In the genomic region with DNA sequence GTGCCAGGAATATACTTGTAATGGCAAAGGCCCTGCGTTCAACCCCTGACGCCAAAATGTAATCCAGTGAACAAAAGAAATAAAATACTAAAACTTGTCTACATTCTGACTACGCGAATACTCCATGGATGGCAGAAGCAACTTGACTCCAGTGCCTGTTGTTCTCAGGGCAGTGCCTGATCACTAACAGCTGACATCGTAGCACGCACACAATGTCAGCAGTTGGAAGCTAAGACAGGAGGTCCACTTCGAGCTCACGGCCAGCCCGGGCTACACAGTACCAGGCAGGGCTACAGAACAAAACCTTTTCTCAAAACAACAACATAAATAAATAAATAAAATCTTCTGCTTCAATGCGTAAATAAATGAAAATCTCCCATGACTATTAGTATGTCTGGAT, we compare ENCODE assay signal across 24 mouse cellular contexts. TPM values are rescaled to one million over a fixed set of nuclear protein-coding genes. Genes with fewer than 3 reads are reported as not detected.
DNase-seq lines count a peak whose midpoint lies in the region; ATAC-seq lines count a peak whose summit lies in the region.
"Had no signal": no experiment of that assay in that cellular context is flagged by ENCODE, and none has a peak within 500 bp of the region (broad histone marks: within the 10 kb centered on the region; RNA-seq: fewer than 3 reads in every experiment).

No protein-coding gene starts in this region.

- no peaks in the 10 kb centered on the region; the same call in 1 of the 2 replicates for H3K4me1 ChIP-seq in embryonic facial prominence, embryonic 14.5 days (ENCODE audit: control insufficient read depth, insufficient read depth, low read length)
- 0 out of 2 replicates have a peak, but pooled peaks cover 3% of the 10 kb centered on the region for H3K4me1 ChIP-seq in embryonic facial prominence, embryonic 10.5 days
- H3K4me1 ChIP-seq in hindbrain, embryonic 16.5 days (ENCODE audit: control insufficient read depth, insufficient read depth, low read depth, low read length) = peaks cover 2% of the 10 kb centered on the region; the same call in 1 of the 2 replicates
- H3K4me1 ChIP-seq in hindbrain, embryonic 13.5 days (replicated peaks) = no peaks in the 10 kb centered on the region; the same call in 1 of the 2 replicates
- no peaks in the 10 kb centered on the region for H3K4me1 ChIP-seq in midbrain, embryonic 11.5 days (ENCODE audit: control insufficient read depth, insufficient read depth, low read length)
- H3K4me1 ChIP-seq in midbrain, embryonic 16.5 days (ENCODE audit: control insufficient read depth, insufficient read depth, low read length) = no peaks in the 10 kb centered on the region
- H3K4me1 ChIP-seq: embryonic facial prominence, embryonic 12.5 days; forebrain, embryonic 15.5 days; heart, embryonic 12.5 days; heart, embryonic 15.5 days had no signal

- WGBS in embryonic facial prominence, embryonic 14.5 days = 64% methylated on average over 10 of the region's 10 CpGs
- 87% methylated on average over 10 of the region's 10 CpGs for WGBS in embryonic facial prominence, embryonic 10.5 days
- WGBS in hindbrain, embryonic 16.5 days = 87% methylated on average over 10 of the region's 10 CpGs
- WGBS in hindbrain, embryonic 13.5 days = 88% methylated on average over 10 of the region's 10 CpGs
- 93% methylated on average over 10 of the region's 10 CpGs for WGBS in midbrain, embryonic 11.5 days
- 92% methylated on average over 10 of the region's 10 CpGs for WGBS in midbrain, embryonic 16.5 days

- no peak overlapping the region for H3K4me2 ChIP-seq in embryonic facial prominence, embryonic 14.5 days (ENCODE audit: low read depth, low read length)
- H3K4me2 ChIP-seq in hindbrain, embryonic 16.5 days (ENCODE audit: low read length) = no peak overlapping the region
- H3K4me2 ChIP-seq in hindbrain, embryonic 13.5 days = no peak overlapping the region
- no peak overlapping the region for H3K4me2 ChIP-seq in midbrain, embryonic 11.5 days
- no peak overlapping the region for H3K4me2 ChIP-seq in midbrain, embryonic 16.5 days (ENCODE audit: low read length)
- H3K4me2 ChIP-seq: embryonic facial prominence, embryonic 12.5 days; forebrain, embryonic 12.5 days; forebrain, embryonic 15.5 days; heart, embryonic 12.5 days; heart, embryonic 15.5 days; hindbrain, embryonic 15.5 days had no signal

- no peak overlapping the region for H3K4me3 ChIP-seq in embryonic facial prominence, embryonic 14.5 days (ENCODE audit: low read depth, low read length)
- no peak overlapping the region for H3K4me3 ChIP-seq in embryonic facial prominence, embryonic 10.5 days
- no peak overlapping the region for H3K4me3 ChIP-seq in hindbrain, embryonic 16.5 days (ENCODE audit: low read length)
- no peak overlapping the region for H3K4me3 ChIP-seq in hindbrain, embryonic 13.5 days
- H3K4me3 ChIP-seq in midbrain, embryonic 11.5 days (ENCODE audit: low read depth, low read length) = no peak overlapping the region
- no peak overlapping the region for H3K4me3 ChIP-seq in midbrain, embryonic 16.5 days (ENCODE audit: low read depth, low read length)
- H3K4me3 ChIP-seq: embryonic facial prominence, embryonic 12.5 days; erythroblast, embryonic 14.5 days; forebrain, embryonic 12.5 days; forebrain, embryonic 15.5 days; heart, embryonic 12.5 days; heart, embryonic 15.5 days; hindbrain, embryonic 15.5 days had no signal

- no peak overlapping the region for H3K27ac ChIP-seq in embryonic facial prominence, embryonic 14.5 days (replicated peaks; ENCODE audit: low read depth, low read length)
- H3K27ac ChIP-seq in embryonic facial prominence, embryonic 10.5 days (replicated peaks) = no peak overlapping the region
- no peak overlapping the region for H3K27ac ChIP-seq in hindbrain, embryonic 16.5 days (ENCODE audit: low read depth, low read length)
- no peak overlapping the region; the same call in 1 of the 2 replicates for H3K27ac ChIP-seq in hindbrain, embryonic 13.5 days
- H3K27ac ChIP-seq in midbrain, embryonic 11.5 days (ENCODE audit: low read depth, low read length) = no peak overlapping the region
- no peak overlapping the region for H3K27ac ChIP-seq in midbrain, embryonic 16.5 days (ENCODE audit: low read length)
- H3K27ac ChIP-seq: embryonic facial prominence, embryonic 12.5 days; forebrain, embryonic 12.5 days; forebrain, embryonic 15.5 days; heart, embryonic 15.5 days; hindbrain, embryonic 15.5 days had no signal

- peak; percentile 48 for DNase-seq in embryonic facial prominence, embryonic 14.5 days (ENCODE audit: low spot score)
- DNase-seq in embryonic facial prominence, embryonic 10.5 days (ENCODE audit: low spot score) = no peak
- peak; percentile 78 for DNase-seq in midbrain, embryonic 11.5 days (ENCODE audit: low spot score, missing footprints)
- DNase-seq in ovary, postnatal 10 days (ENCODE audit: low spot score) = no peak
- DNase-seq: adrenal gland, postnatal 10 days; adrenal gland, postnatal 36 days; cerebellum, adult 18-20 months; cerebellum, adult 9-10 months; cerebellum, postnatal 14 days; gastrocnemius, postnatal 25 days; heart, adult 18-20 months; heart, postnatal 10 days; heart, postnatal 36 days had no signal

- no peaks in the 10 kb centered on the region for H3K36me3 ChIP-seq in embryonic facial prominence, embryonic 14.5 days (ENCODE audit: control insufficient read depth, insufficient read depth, low read length)
- peaks cover 5% of the 10 kb centered on the region for H3K36me3 ChIP-seq in embryonic facial prominence, embryonic 10.5 days (replicated peaks)
- no peaks in the 10 kb centered on the region for H3K36me3 ChIP-seq in hindbrain, embryonic 16.5 days (ENCODE audit: control insufficient read depth, insufficient read depth, low read length)
- no peaks in the 10 kb centered on the region for H3K36me3 ChIP-seq in hindbrain, embryonic 13.5 days
- no peaks in the 10 kb centered on the region for H3K36me3 ChIP-seq in midbrain, embryonic 11.5 days (ENCODE audit: control insufficient read depth, insufficient read depth, low read length)
- no peaks in the 10 kb centered on the region for H3K36me3 ChIP-seq in midbrain, embryonic 16.5 days (ENCODE audit: control insufficient read depth, insufficient read depth, low read length)
- H3K36me3 ChIP-seq: forebrain, embryonic 12.5 days; forebrain, embryonic 15.5 days; heart, embryonic 15.5 days; hindbrain, embryonic 15.5 days had no signal

- H3K27me3 ChIP-seq in embryonic facial prominence, embryonic 14.5 days (replicated peaks; ENCODE audit: control insufficient read depth, insufficient read depth, low read length) = no peaks in the 10 kb centered on the region
- H3K27me3 ChIP-seq in embryonic facial prominence, embryonic 10.5 days (replicated peaks; ENCODE audit: low read depth, poor library complexity, severe bottlenecking) = no peaks in the 10 kb centered on the region
- H3K27me3 ChIP-seq in hindbrain, embryonic 16.5 days (replicated peaks; ENCODE audit: control insufficient read depth, insufficient read depth, low read length) = no peaks in the 10 kb centered on the region
- H3K27me3 ChIP-seq in hindbrain, embryonic 13.5 days = no peaks in the 10 kb centered on the region
- H3K27me3 ChIP-seq in midbrain, embryonic 11.5 days (ENCODE audit: control insufficient read depth, insufficient read depth, low read length) = no peaks in the 10 kb centered on the region
- no peaks in the 10 kb centered on the region for H3K27me3 ChIP-seq in midbrain, embryonic 16.5 days (ENCODE audit: control insufficient read depth, insufficient read depth, low read depth, low read length)
- H3K27me3 ChIP-seq: embryonic facial prominence, embryonic 12.5 days; forebrain, embryonic 12.5 days; forebrain, embryonic 15.5 days; heart, embryonic 12.5 days; heart, embryonic 15.5 days; hindbrain, embryonic 15.5 days had no signal

- peak; percentile 82; the same call in 1 of the 2 replicates for ATAC-seq in embryonic facial prominence, embryonic 14.5 days (ENCODE audit: low read depth)
- 0 out of 2 replicates have a peak, but pooled peaks have one; percentile 48 for ATAC-seq in hindbrain, embryonic 16.5 days
- no peak for ATAC-seq in hindbrain, embryonic 13.5 days (ENCODE audit: low FRiP score)
- ATAC-seq in midbrain, embryonic 11.5 days (ENCODE audit: low FRiP score) = no peak
- no peak for ATAC-seq in midbrain, embryonic 16.5 days
- ATAC-seq: activated CD4-positive, CD25-positive, alpha-beta regulatory T cell, adult 4 months; forebrain, embryonic 15.5 days had no signal

- no peaks in the 10 kb centered on the region for H3K9me3 ChIP-seq in embryonic facial prominence, embryonic 14.5 days (ENCODE audit: control insufficient read depth, low read length)
- no peaks in the 10 kb centered on the region for H3K9me3 ChIP-seq in embryonic facial prominence, embryonic 10.5 days
- no peaks in the 10 kb centered on the region for H3K9me3 ChIP-seq in hindbrain, embryonic 16.5 days (ENCODE audit: control insufficient read depth, low read length)
- no peaks in the 10 kb centered on the region for H3K9me3 ChIP-seq in hindbrain, embryonic 13.5 days
- H3K9me3 ChIP-seq in midbrain, embryonic 11.5 days (ENCODE audit: control insufficient read depth, low read length) = no peaks in the 10 kb centered on the region
- H3K9me3 ChIP-seq in midbrain, embryonic 16.5 days (replicated peaks; ENCODE audit: control insufficient read depth, low read length, poor library complexity, severe bottlenecking) = no peaks in the 10 kb centered on the region
- H3K9me3 ChIP-seq: embryonic facial prominence, embryonic 12.5 days; forebrain, embryonic 12.5 days; forebrain, embryonic 15.5 days; heart, embryonic 15.5 days; hindbrain, embryonic 15.5 days had no signal

- no peak overlapping the region for H3K9ac ChIP-seq in embryonic facial prominence, embryonic 14.5 days (ENCODE audit: low read depth, low read length)
- no peak overlapping the region for H3K9ac ChIP-seq in hindbrain, embryonic 16.5 days (ENCODE audit: low read depth, low read length)
- H3K9ac ChIP-seq in hindbrain, embryonic 13.5 days = no peak overlapping the region
- H3K9ac ChIP-seq in midbrain, embryonic 11.5 days (ENCODE audit: low read length) = no peak overlapping the region
- H3K9ac ChIP-seq in midbrain, embryonic 16.5 days (ENCODE audit: low read depth, low read length) = no peak overlapping the region
- H3K9ac ChIP-seq: embryonic facial prominence, embryonic 12.5 days; forebrain, embryonic 12.5 days; forebrain, embryonic 15.5 days; heart, embryonic 12.5 days; heart, embryonic 15.5 days; hindbrain, embryonic 15.5 days had no signal

RNA-seq across cellular contexts. Expression of gene Akap7, which starts 46.9 kb away (rescaled TPM):
- polyA plus RNA-seq in embryonic facial prominence, embryonic 14.5 days (2014; fragmentation: Nextera tagmentation; extraction: Ambion mirVana) = 17.5 and 19.3 TPM in 2 replicates
- polyA plus RNA-seq in embryonic facial prominence, embryonic 10.5 days (2016; fragmentation: Nextera tagmentation; extraction: Ambion mirVana) = 17.0 and 18.2 TPM in 2 replicates
- 61.6 and 78.8 TPM in 2 replicates for polyA plus RNA-seq in hindbrain, embryonic 16.5 days (2015; fragmentation: Nextera tagmentation; extraction: Ambion mirVana)
- polyA plus RNA-seq in hindbrain, embryonic 13.5 days (2015; fragmentation: Nextera tagmentation; extraction: Ambion mirVana) = 28.1 and 31.5 TPM in 2 replicates
- 20.5 and 22.1 TPM in 2 replicates for polyA plus RNA-seq in midbrain, embryonic 11.5 days (2014; fragmentation: Nextera tagmentation; extraction: Ambion mirVana)
- polyA plus RNA-seq in midbrain, embryonic 16.5 days (2015; fragmentation: Nextera tagmentation; extraction: Ambion mirVana) = 55.7 and 63.3 TPM in 2 replicates

Comparison
In these comparisons a context has a peak if more than half of its experiments do, and no peak if none do; other contexts are left out.
1. ATAC-seq: peak in embryonic facial prominence, embryonic 14.5 days (single experiment) and hindbrain, embryonic 16.5 days (single experiment); none in hindbrain, embryonic 13.5 days (single experiment), midbrain, embryonic 11.5 days (single experiment) and midbrain, embryonic 16.5 days (single experiment).
2. DNase-seq: peak in embryonic facial prominence, embryonic 14.5 days (single experiment) and midbrain, embryonic 11.5 days (single experiment); none in embryonic facial prominence, embryonic 10.5 days (single experiment) and ovary, postnatal 10 days (single experiment).